Mouse (Mus musculus): ENCODE data around the gene Uvssa. TPM values are rescaled to one million over a fixed set of nuclear protein-coding genes. Genes with fewer than 3 reads are reported as not detected.

The Uvssa gene
- total RNA-seq, 2 experiments from 2014 or later: 3.2 to 3.6 TPM

- no peak for DNase-seq
- intact Hi-C loops (cut with DNase I; ENCODE audit: low total_unique reads): no loop called here
Observed at GRCm38 (mm10) chr5:33434141-33434780, 55.9 kb downstream of the Uvssa start.

- no peak for DNase-seq
- intact Hi-C loops (cut with DNase I; ENCODE audit: low total_unique reads): no loop called here
Observed at GRCm38 (mm10) chr5:33435151-33435550, 56.8 kb downstream of the Uvssa start.

GRCm38 (mm10) chr5:33435941-33436340 lies 57.6 kb downstream of the Uvssa start:
- intact Hi-C loops (cut with DNase I; ENCODE audit: low total_unique reads): no loop called here
- DNase-seq: no peak

- intact Hi-C loops (cut with DNase I; ENCODE audit: low total_unique reads): no loop called here
- DNase-seq: peak; percentile 92
Observed at GRCm38 (mm10) chr5:33438214-33438613, 59.9 kb downstream of the Uvssa start.

GRCm38 (mm10) chr5:33442927-33443710 lies 64.8 kb downstream of the Uvssa start:
- peak; percentile 38 for DNase-seq
- intact Hi-C loops (cut with DNase I; ENCODE audit: low total_unique reads): no loop called here

GRCm38 (mm10) chr5:33443794-33444193 lies 65.4 kb downstream of the Uvssa start:
- intact Hi-C loops (cut with DNase I; ENCODE audit: low total_unique reads): loop anchor here (2.0 kb wide), 1 partner anchor 51 kb away; no protein-coding TSS in a partner anchor

GRCm38 (mm10) chr5:33455737-33456136 lies 77.4 kb downstream of the Uvssa start:
- no peak for DNase-seq
- intact Hi-C loops (cut with DNase I; ENCODE audit: low total_unique reads): no loop called here

More at GRCm38 (mm10) chr5:33443794-33444193, 65.4 kb downstream of the Uvssa start:
- DNase-seq: no peak

- intact Hi-C loops (cut with DNase I; ENCODE audit: low total_unique reads): no loop called here
- no peak for DNase-seq
Observed at GRCm38 (mm10) chr5:33458132-33458622, 79.8 kb downstream of the Uvssa start.

- intact Hi-C loops (cut with DNase I; ENCODE audit: low total_unique reads): no loop called here
- no peak for DNase-seq
Observed at GRCm38 (mm10) chr5:33459111-33459510, 80.8 kb downstream of the Uvssa start.

- DNase-seq: no peak
- intact Hi-C loops (cut with DNase I; ENCODE audit: low total_unique reads): no loop called here
Observed at GRCm38 (mm10) chr5:33464390-33464789, 86.0 kb downstream of the Uvssa start.

- intact Hi-C loops (cut with DNase I; ENCODE audit: low total_unique reads): no loop called here
- DNase-seq: no peak
Observed at GRCm38 (mm10) chr5:33465464-33465863, 87.1 kb downstream of the Uvssa start.

Other genes with a start within 250 kb of the Uvssa start
- gene Spon2, start 160.1 kb upstream of the Uvssa start, total RNA-seq (2021): 10 to 100 TPM in 1 of 2 experiments, 1 to 10 TPM in 1; 3.5 to 12.3 TPM
- gene Ctbp1, start 103.6 kb upstream of the Uvssa start, total RNA-seq (2021): 100 to 1,000 TPM; 184 to 200 TPM
- 10 to 100 TPM; 64.9 to 65.0 TPM for gene Maea, start 43.0 kb upstream of the Uvssa start, total RNA-seq (2021)
- gene Nkx1-1, start 55.4 kb downstream of the Uvssa start, total RNA-seq (2021): not detected